Mouse (Mus musculus) liver, embryonic 15.5 days (tissue): Measurements from ENCODE around the gene Itm2c. TPM values are rescaled to one million over a fixed set of nuclear protein-coding genes. Genes with fewer than 3 reads are reported as not detected.

Experiments used
- ATAC-seq: fragments of 200-750 bp; cut with Nextera tagmentation; 2 replicates; pipeline ENCODE4 v1.8.0; 2017; ENCODE audit warnings: moderate number of reproducible peaks, mild to moderate bottlenecking, moderate library complexity; ENCODE audit not compliant: insufficient read depth
- H3K27ac ChIP-seq: fragments of 300-500 bp; sonication (generic); replicated peaks from 2 replicates; pipeline ENCODE4 v1.5.1; 2015; ENCODE audit warnings: mild to moderate bottlenecking, inconsistent platforms
- H3K27me3 ChIP-seq: fragments of 300-500 bp; sonication (generic); 2 replicates; pipeline ENCODE4 v1.6.1; 2015; ENCODE audit warnings: mild to moderate bottlenecking, inconsistent platforms
- H3K36me3 ChIP-seq: fragments of 300-500 bp; sonication (generic); replicated peaks from 2 replicates; pipeline ENCODE4 v1.6.1; 2015; ENCODE audit warnings: moderate library complexity, mild to moderate bottlenecking, inconsistent platforms
- H3K4me1 ChIP-seq: fragments of 300-500 bp; sonication (generic); replicated peaks from 2 replicates; pipeline ENCODE4 v1.6.1; 2015; ENCODE audit warnings: inconsistent platforms
- H3K4me2 ChIP-seq: fragments of 300-500 bp; sonication (generic); 2 replicates; pipeline ENCODE4 v1.6.1; 2015; ENCODE audit warnings: moderate library complexity, mild to moderate bottlenecking, inconsistent platforms
- H3K4me3 ChIP-seq: fragments of 300-500 bp; sonication (generic); replicated peaks from 2 replicates; pipeline ENCODE4 v1.5.1; 2015; ENCODE audit warnings: mild to moderate bottlenecking, inconsistent platforms
- H3K9ac ChIP-seq: fragments of 300-500 bp; sonication (generic); 2 replicates; pipeline ENCODE4 v1.6.1; 2015; ENCODE audit warnings: moderate library complexity, mild to moderate bottlenecking, inconsistent platforms
- H3K9me3 ChIP-seq: fragments of 300-500 bp; sonication (generic); replicated peaks from 2 replicates; pipeline ENCODE4 v1.6.1; 2016; ENCODE audit warnings: inconsistent platforms
- WGBS: fragments of 180-500 bp; shearing (Covaris S2); methylation state at CpG from one replicate; pipeline ENCODE4 v1.1.7; 2015; ENCODE audit warnings: mixed read lengths; ENCODE audit not compliant: insufficient replicate concordance; 5-methylcytosine and 5-hydroxymethylcytosine counted together
- polyA plus RNA-seq: library from polyadenylated mRNA; unstranded; fragments of >200 nt; fragmentation: Nextera tagmentation; extraction: Ambion mirVana; gene quantifications from 2 replicates; pipeline ENCODE4 v1.2.1, GENCODE M21; 2015

Itm2c gene
- polyA plus RNA-seq, 1 experiment from 2014 or later: 48.9 TPM

DNA sequence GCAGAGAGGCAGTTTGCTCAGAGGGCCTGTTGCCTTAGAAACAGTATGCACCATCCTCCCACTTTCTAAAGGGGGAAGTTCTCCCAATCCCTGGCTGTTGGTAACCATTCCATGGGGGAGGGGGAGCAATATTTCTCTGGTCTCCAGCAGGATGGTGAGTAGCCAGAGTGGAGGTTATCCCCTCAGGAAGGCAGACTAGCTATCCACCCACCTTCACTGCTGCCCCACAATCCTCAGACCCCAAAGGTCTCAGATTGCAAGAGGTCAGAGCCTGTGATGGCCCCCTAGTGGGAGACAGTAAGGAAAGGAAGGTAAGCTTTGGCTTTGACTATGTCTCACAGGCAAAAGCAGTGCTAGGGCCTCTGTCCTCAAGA, 5.3 kb downstream of the Itm2c start:
- H3K36me3 ChIP-seq: 0 out of 2 replicates have a peak, but pooled peaks cover 2% of the 10 kb centered on the region
- no peak overlapping the region for H3K4me2 ChIP-seq
- H3K9me3 ChIP-seq: no peaks in the 10 kb centered on the region
- H3K9ac ChIP-seq: no peak overlapping the region
- no peak overlapping the region for H3K27ac ChIP-seq
- ATAC-seq: no peak
- no peak overlapping the region for H3K4me3 ChIP-seq
- peaks cover 71% of the 10 kb centered on the region for H3K4me1 ChIP-seq
- H3K27me3 ChIP-seq: no peaks in the 10 kb centered on the region

DNA sequence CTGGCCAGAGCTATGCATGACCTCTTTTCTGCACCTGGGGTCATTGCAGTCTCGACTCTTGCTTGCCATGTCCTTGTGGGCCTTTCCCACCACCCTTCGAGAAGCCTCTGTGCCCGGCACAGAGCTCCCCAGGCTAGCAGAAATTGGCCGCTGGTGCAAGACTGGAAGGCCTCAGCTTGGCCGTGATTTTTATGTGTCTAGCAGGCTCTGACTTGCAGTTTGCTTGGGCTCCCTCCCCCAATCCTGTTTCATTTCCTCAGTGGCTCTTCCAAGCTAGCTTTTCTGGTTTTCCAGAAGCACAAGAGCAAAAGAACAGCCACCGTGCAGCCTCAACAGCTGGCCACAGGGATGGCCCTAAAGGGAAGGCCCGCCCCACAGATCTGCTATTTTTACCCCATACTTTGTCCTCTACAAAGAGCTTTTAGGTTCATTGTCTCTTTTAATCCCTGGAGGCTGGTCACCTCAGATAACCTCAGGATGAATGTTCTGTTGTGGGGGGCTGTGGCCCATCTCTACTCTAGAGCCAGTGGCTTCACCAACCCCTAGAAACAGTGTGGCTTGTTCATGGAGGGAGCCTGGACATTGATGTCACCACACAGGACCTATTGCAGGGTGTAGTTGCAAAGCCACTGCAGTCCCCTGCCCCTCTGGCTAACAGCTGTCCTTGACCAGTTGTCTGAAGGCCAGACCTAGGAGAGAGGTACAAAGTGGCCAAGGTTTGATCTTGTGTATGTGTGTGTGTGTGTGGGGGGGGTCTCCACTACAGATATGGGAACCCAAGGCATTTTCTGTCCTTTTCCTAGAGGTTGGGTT, 6.6 kb downstream of the Itm2c start:
- Histone ChIP-seq H3K27me3 (no peaks in the 10 kb centered on the region), H3K9ac (no peak overlapping the region), H3K4me1 (peaks cover 60% of the 10 kb centered on the region), H3K4me2 (no peak overlapping the region), H3K27ac (no peak overlapping the region), H3K9me3 (no peaks in the 10 kb centered on the region), H3K4me3 (no peak overlapping the region), H3K36me3 (peaks cover 7% of the 10 kb centered on the region; the same call in 1 of the 2 replicates)
- ATAC-seq: no peak
- WGBS: 48% methylated on average over 7 of the region's 7 CpGs

DNA sequence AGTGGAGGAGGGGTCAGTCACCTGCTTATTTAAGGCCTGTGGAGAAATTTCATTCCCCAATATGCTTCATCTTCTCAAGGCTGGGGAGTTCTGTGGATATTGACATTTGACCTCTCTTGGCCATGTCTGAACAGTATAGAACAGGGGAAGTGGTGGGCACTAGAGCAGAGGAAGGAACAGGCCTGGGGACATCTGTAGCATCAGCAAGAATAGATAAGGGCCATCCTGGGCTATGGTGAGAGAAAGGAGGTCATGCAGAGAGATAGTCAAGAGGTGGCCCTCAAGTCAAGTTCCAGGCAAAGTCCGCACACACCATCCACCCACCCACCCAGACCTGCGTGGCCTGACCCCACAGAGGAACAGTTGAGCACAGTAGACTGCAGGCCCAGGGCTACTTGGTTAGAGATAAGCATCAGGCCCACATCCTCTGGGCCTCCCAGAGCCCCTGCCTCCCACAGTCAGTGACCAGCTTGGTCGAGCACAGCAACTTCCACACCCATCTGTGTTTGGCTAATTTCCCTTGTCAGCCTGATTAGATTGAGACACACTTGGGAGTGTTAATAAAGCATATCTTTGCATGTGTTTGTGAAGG, 7.5 kb downstream of the Itm2c start:
- no peak overlapping the region for H3K4me3 ChIP-seq
- peaks cover 51% of the 10 kb centered on the region for H3K4me1 ChIP-seq
- no peaks in the 10 kb centered on the region for H3K27me3 ChIP-seq
- WGBS: 34% methylated on average over 3 of the region's 3 CpGs
- H3K27ac ChIP-seq: no peak overlapping the region
- no peaks in the 10 kb centered on the region for H3K9me3 ChIP-seq
- peaks cover 13% of the 10 kb centered on the region for H3K36me3 ChIP-seq
- H3K4me2 ChIP-seq: no peak overlapping the region
- H3K9ac ChIP-seq: no peak overlapping the region
- ATAC-seq: no peak

DNA sequence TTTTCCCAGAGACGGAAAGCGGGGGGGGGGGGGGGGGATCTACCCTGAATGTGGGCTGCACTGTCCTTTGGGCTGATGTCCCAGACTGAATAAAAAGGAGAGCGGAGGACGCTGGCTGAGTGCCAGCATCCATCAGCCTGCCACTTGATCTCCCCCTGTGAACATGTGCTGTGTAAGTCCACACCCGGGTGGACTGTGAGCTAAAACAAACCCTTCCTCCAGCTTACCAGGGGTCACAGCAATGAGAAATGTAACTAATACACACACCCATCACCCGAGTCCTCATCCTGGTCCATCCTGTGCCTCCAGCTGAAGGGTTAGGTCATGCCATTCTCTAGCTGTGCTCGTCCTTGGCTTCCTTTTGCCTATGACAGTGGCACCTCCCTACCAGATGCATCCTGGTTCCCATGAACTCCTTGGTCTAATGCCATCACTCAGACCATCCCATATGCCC, 8.1 kb downstream of the Itm2c start:
- 0 out of 2 replicates have a peak, but pooled peaks have one; percentile 10 for ATAC-seq
- H3K4me1 ChIP-seq: peaks cover 46% of the 10 kb centered on the region
- no peaks in the 10 kb centered on the region for H3K27me3 ChIP-seq
- H3K36me3 ChIP-seq: peaks cover 18% of the 10 kb centered on the region
- H3K27ac ChIP-seq: no peak overlapping the region
- no peaks in the 10 kb centered on the region for H3K9me3 ChIP-seq
- H3K4me2 ChIP-seq: no peak overlapping the region
- no peak overlapping the region for H3K4me3 ChIP-seq
- H3K9ac ChIP-seq: no peak overlapping the region
- 53% methylated on average over 7 of the region's 7 CpGs for WGBS

DNA sequence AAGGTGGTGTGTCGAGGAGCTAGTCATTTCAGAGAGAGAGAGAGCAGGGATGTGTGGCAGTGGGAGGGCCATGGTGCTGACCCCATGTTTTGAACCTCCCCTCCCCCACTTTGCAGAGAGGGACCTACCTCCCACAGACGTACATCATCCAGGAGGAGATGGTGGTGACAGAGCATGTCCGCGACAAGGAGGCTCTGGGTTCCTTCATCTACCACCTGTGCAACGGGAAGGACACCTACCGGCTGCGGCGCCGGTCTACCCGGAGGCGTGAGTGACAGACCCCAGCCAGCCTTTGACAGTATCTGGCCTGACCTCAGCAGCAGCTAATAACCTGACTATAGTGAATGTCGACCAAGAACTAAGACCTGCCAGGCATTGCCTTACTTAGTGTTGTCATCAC, 12.8 kb downstream of the Itm2c start:
- no peak overlapping the region for H3K4me3 ChIP-seq

DNA sequence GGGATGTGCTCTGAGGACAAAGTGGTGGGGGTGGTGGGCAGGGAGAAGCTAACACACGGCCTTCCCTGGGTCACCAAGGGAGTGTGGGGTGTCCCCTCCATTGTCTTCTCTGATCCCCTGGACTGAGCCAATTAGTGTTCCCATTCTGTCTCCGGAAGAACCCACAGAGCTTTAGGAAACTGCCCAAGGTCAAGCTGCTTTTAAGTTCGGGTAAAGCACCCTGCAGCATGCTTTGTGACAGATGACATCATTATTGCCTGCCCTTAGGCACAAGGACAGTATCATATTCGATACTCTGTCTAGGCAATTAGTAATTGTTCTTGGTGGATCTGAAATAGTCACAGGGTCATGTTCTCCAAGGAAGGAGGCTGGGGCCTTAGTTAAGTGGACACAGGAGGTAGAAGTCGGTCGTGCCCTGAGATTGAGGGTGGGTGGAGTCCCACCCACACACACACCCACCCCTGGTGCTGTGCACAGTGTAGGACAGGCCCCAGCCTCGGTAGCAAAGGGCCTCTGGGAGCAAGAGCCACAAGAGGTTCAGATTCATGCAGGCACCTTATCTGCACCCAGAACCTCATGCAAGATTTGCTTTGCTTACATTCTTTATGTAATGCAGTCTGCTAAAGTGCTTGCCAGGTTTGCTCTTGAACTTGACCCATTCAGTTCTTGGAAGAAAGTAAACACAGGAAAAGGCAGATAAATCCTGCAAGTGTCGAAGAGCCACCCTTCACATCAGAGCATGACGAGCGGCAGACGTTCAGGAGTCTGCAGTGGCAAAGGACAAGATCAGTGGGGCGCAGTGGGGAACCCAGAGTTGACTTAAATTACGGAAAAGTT, 14.9 kb downstream of the Itm2c start:
- WGBS: 54% methylated on average over 13 of the region's 13 CpGs
- no peak for ATAC-seq
- no peak overlapping the region for H3K4me2 ChIP-seq
- H3K9ac ChIP-seq: no peak overlapping the region
- H3K27me3 ChIP-seq: no peaks in the 10 kb centered on the region
- peaks cover 19% of the 10 kb centered on the region for H3K36me3 ChIP-seq
- H3K4me3 ChIP-seq: no peak overlapping the region
- no peaks in the 10 kb centered on the region for H3K4me1 ChIP-seq
- H3K9me3 ChIP-seq: no peaks in the 10 kb centered on the region
- no peak overlapping the region for H3K27ac ChIP-seq

More for the DNA sequence above, 12.8 kb downstream of the Itm2c start:
- Histone ChIP-seq H3K9me3 (no peaks in the 10 kb centered on the region), H3K9ac (no peak overlapping the region), H3K27ac (no peak overlapping the region), H3K36me3 (peaks cover 20% of the 10 kb centered on the region), H3K4me1 (peaks cover 4% of the 10 kb centered on the region), H3K4me2 (no peak overlapping the region), H3K27me3 (no peaks in the 10 kb centered on the region)
- no peak for ATAC-seq
- 80% methylated on average over 12 of the region's 12 CpGs for WGBS

DNA sequence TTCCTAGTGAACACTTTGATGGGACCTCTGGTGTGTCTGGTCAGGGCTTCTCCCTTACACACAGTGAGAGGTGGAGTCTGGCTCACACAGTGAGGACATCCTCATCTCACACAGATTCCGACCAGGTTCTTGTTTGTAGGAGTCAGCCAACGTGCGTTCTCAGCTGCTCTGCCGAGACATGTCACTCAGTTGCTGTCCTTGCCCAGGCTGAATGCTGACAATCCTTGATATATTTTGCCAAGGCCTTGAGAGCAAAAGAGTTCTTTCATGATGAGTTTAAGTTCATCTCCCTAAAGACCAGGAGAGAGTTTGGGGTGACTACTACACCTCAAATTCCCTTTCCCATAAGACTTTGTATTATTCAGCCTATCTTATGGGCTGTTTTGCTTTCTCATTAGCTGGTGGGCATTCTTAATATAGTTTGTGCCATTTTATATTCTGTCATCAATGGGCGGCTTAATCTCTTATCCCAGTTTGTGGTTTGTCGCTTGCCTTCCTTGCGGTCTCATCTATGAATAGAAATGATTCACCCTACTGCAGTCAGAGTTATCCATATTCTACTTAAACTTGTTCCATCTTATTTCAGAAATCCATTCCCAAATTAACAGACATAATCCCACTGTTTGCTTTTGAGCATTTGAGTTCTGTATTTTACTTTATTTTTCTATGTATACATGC, 19.1 kb downstream of the Itm2c start:
- ATAC-seq: no peak
- WGBS: 57% methylated on average over 7 of the region's 7 CpGs
- no peaks in the 10 kb centered on the region for H3K36me3 ChIP-seq
- H3K4me2 ChIP-seq: no peak overlapping the region
- H3K4me1 ChIP-seq: no peaks in the 10 kb centered on the region
- no peak overlapping the region for H3K4me3 ChIP-seq
- H3K9me3 ChIP-seq: no peaks in the 10 kb centered on the region
- no peak overlapping the region for H3K27ac ChIP-seq
- no peaks in the 10 kb centered on the region for H3K27me3 ChIP-seq
- no peak overlapping the region for H3K9ac ChIP-seq

DNA sequence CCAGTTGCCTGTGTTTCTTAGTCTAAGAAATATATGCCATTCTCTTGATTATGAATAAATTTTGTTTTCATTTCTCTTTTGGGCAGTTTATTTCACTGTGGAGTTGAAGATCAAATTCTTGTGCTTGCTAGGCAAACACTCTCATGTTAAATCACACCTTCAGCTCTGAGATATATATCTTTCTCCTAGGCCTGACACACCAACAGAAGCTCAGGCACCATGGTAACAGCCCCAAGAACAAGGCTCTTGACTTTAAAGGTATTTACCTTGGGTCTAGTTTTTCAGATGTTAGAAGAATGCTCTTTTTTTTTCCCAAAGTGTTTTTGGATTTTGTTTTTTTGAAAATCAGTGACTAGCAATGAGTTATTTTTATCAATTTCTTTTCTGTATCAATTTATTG, 21.8 kb downstream of the Itm2c start:
- no peaks in the 10 kb centered on the region for H3K9me3 ChIP-seq
- H3K27ac ChIP-seq: no peak overlapping the region
- H3K9ac ChIP-seq: no peak overlapping the region
- no peak for ATAC-seq
- H3K4me2 ChIP-seq: no peak overlapping the region
- no peaks in the 10 kb centered on the region for H3K36me3 ChIP-seq
- no peaks in the 10 kb centered on the region for H3K27me3 ChIP-seq
- no peak overlapping the region for H3K4me3 ChIP-seq
- no peaks in the 10 kb centered on the region for H3K4me1 ChIP-seq

DNA sequence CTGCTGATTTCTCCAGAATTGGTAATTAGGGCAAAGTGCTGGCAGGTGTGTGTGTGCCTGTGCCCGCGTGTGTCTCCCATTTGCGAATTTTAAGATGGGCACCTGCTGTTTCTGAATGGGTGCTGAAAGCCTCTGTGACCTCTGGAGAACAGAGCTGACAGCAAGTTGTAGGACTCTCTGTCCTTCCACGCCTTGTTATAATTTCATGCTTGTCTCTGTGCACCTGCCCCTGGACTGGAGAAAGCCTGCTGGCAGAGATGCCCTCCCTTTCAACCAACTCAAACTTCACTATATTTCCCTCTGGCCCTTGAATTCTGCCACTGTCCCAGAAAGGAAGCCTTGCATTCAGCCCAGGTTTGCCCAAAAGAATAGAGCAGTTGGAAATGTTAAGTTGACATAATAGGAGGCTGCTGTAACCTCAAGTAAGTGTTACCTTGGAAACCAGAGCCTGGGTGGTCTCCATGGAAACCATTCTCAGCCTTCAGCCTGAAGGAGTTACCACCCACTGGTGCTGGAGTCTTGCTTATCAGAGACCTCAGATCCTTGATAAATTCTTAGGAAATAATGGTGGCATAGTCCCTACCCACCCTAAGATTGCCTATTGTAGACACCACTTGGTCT, 22.9 kb downstream of the Itm2c start:
- Histone ChIP-seq H3K4me3 (no peak overlapping the region), H3K9ac (no peak overlapping the region), H3K36me3 (no peaks in the 10 kb centered on the region), H3K4me2 (no peak overlapping the region), H3K27ac (no peak overlapping the region), H3K4me1 (no peaks in the 10 kb centered on the region), H3K27me3 (no peaks in the 10 kb centered on the region), H3K9me3 (no peaks in the 10 kb centered on the region)
- no peak for ATAC-seq
- 56% methylated on average over 4 of the region's 4 CpGs for WGBS

DNA sequence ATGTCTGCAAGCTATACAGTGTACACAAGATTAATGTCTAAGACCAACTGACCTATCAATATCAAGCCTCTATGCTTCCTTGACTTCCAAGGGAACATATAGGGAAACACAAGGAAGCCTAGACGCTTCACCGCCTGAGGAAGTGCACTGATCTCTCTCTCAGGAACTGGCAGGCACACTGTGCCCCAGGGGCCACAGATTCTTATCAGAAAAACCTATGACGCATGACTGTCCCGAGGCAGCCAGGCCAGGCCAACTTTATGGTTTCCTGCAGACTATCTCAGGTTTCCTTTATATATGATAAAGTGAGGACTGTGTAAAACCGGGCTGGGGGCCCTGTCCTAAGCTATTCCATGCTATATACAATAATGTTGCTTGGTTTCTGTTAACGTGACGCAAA, 25.5 kb downstream of the Itm2c start:
- H3K9me3 ChIP-seq: no peaks in the 10 kb centered on the region
- no peaks in the 10 kb centered on the region for H3K36me3 ChIP-seq
- no peak for ATAC-seq
- peaks cover 10% of the 10 kb centered on the region for H3K4me1 ChIP-seq
- H3K9ac ChIP-seq: no peak overlapping the region
- H3K27me3 ChIP-seq: no peaks in the 10 kb centered on the region
- no peak overlapping the region for H3K27ac ChIP-seq
- H3K4me3 ChIP-seq: no peak overlapping the region
- 24% methylated on average over 7 of the region's 7 CpGs for WGBS
- H3K4me2 ChIP-seq: no peak overlapping the region
